Mouse (Mus musculus) lung, embryonic 16.5 days (tissue): Measurements from ENCODE around the gene Smim26. TPM values are rescaled to one million over a fixed set of nuclear protein-coding genes. Genes with fewer than 3 reads are reported as not detected.

Experiments
- microRNA-seq: library from miRNA; unstranded; fragments of <30 nt; microRNA quantifications from one replicate; pipeline ENCODE4, GENCODE M21; 2016
- polyA plus RNA-seq: library from polyadenylated mRNA; unstranded; fragments of >200 nt; fragmentation: Nextera tagmentation; extraction: Ambion mirVana; gene quantifications from 2 replicates; pipeline ENCODE4 v1.2.1, GENCODE M21; 2015

Smim26 gene
- polyA plus RNA-seq, 1 experiment from 2014 or later: 33.8 TPM

Small RNA genes within 50 kb of the gene (microRNA-seq; reads per million reads assigned to microRNA genes)
- gene Gm24823: not detected

Other genes starting within 250 kb of the Smim26 start
- 36.4 and 36.9 TPM in 2 replicates for gene Kat14, start 225.1 kb upstream of the Smim26 start, polyA plus RNA-seq
- 2.4 and 4.1 TPM in 2 replicates for gene Pet117, start 225.1 kb upstream of the Smim26 start, polyA plus RNA-seq
- gene Dzank1, start 66.6 kb upstream of the Smim26 start, polyA plus RNA-seq: 1.3 and 2.1 TPM in 2 replicates
- gene Polr3f, start 66.3 kb upstream of the Smim26 start, polyA plus RNA-seq: 25.1 and 25.3 TPM in 2 replicates
- 65.3 and 65.6 TPM in 2 replicates for gene Rbbp9, start 43.2 kb upstream of the Smim26 start, polyA plus RNA-seq
- 96.7 and 102 TPM in 2 replicates for gene Sec23b, start 37.8 kb upstream of the Smim26 start, polyA plus RNA-seq
- 38.1 and 42.0 TPM in 2 replicates for gene Dtd1, start 5.8 kb downstream of the Smim26 start, polyA plus RNA-seq
- not detected in 2 replicates for gene Scp2d1, start 229.6 kb downstream of the Smim26 start, polyA plus RNA-seq